Comparison of ENCODE assay signal across 12 mouse cellular contexts in the genomic region with DNA sequence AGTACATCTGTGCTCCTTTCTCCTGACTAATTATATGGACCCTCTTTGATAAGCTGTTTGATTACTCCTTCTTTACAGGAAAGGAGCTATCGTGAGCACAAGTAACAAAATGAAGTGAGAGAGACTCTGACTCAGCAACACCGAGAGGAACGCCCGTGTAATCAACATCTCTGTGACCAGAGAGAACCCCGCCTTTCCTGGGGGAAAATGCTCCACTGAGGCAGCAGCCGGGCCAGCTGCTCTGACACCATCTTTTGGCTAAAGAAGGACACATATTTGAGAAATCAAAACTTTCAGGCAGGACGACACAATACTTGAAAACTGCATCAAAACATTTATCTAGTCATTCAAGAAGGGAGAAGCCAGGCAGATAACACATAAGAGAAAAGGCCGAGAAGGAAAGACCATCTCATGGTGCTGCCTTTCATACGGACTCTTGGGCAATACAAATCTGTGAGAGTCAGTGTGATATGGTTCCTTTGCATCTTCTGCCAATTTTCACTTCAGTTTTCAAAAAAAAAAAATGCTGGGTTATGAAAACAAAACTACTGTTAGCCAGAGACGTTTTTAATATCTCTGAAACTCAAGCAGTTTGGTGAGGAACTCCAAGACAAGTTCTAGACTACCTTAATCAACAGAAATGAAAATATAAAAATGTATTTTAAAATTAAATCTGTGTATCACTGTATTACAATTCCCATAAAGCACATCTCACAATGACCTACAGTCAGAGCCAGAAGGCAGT. TPM values are rescaled to one million over a fixed set of nuclear protein-coding genes. Genes with fewer than 3 reads are reported as not detected.
DNase-seq lines count a peak whose midpoint lies in the region; ATAC-seq and TF ChIP-seq lines count a peak whose summit lies in the region.
"Had no signal": no experiment of that assay in that cellular context is flagged by ENCODE, and none has a peak within 500 bp of the region (broad histone marks: within the 10 kb centered on the region; RNA-seq: fewer than 3 reads in every experiment).

No protein-coding gene starts in this region.

- intact Hi-C loops in heart, postnatal 14 days (cut with DNase I), result no loop called here
- intact Hi-C loops in gastrocnemius, postnatal 14 days (cut with DNase I; ENCODE audit: low total_unique reads), result no loop called here

- H3K27ac ChIP-seq in ES-E14 (ENCODE audit: insufficient read depth, low read depth, low read length, poor library complexity, severe bottlenecking), result no peak overlapping the region
- peak overlapping the region; percentile 93 for H3K27ac ChIP-seq in liver, embryonic 15.5 days (replicated peaks)
- H3K27ac ChIP-seq: limb, embryonic 13.5 days had no signal

- no peaks in the 10 kb centered on the region for H3K9me3 ChIP-seq in ES-E14 (ENCODE audit: control insufficient read depth, insufficient read depth, low read depth, low read length)
- no peaks in the 10 kb centered on the region for H3K9me3 ChIP-seq in liver, embryonic 15.5 days (replicated peaks)
- H3K9me3 ChIP-seq: limb, embryonic 13.5 days had no signal

- in situ Hi-C loops in ES-E14 (cut with MboI; ENCODE audit: low sequenced_read_pairs in 2 of 2, unreplicated experiment in 2 of 2), result no loop called here

- H3K27me3 ChIP-seq in liver, embryonic 15.5 days, result no peaks in the 10 kb centered on the region
- H3K27me3 ChIP-seq: limb, embryonic 13.5 days had no signal

- no peak overlapping the region for H3K4me3 ChIP-seq in ES-E14 (ENCODE audit: insufficient read depth in 1 of 2, low read depth in 1 of 2, low read length in 2 of 2, poor library complexity in 1 of 2, severe bottlenecking in 1 of 2)
- H3K4me3 ChIP-seq in liver, embryonic 15.5 days (replicated peaks), result peak overlapping the region; percentile 31
- H3K4me3 ChIP-seq: limb, embryonic 13.5 days had no signal

- H3K9ac ChIP-seq in ES-E14 (ENCODE audit: insufficient read depth, low read depth, low read length, poor library complexity, severe bottlenecking), result no peak overlapping the region
- peak overlapping the region; percentile 37 for H3K9ac ChIP-seq in liver, embryonic 15.5 days
- H3K9ac ChIP-seq: forebrain, postnatal 0 days; limb, embryonic 13.5 days had no signal

- H3K36me3 ChIP-seq in ES-E14 (ENCODE audit: control insufficient read depth, insufficient read depth, low read length, poor library complexity, severe bottlenecking), result no peaks in the 10 kb centered on the region
- no peaks in the 10 kb centered on the region for H3K36me3 ChIP-seq in liver, embryonic 15.5 days (replicated peaks)
- H3K36me3 ChIP-seq: limb, embryonic 13.5 days had no signal

- peak; percentile 95 for DNase-seq in heart, adult 11 months
- DNase-seq in heart, postnatal 14 days, result no peak
- DNase-seq in ES-E14 (ENCODE audit: low read depth, low spot score), result no peak
- peak; percentile 49 for DNase-seq in gastrocnemius, postnatal 14 days
- DNase-seq in kidney, postnatal 25 days, result no peak
- no peak for DNase-seq in embryo, embryonic 11 days
- DNase-seq in right cerebral cortex, postnatal 10 days (ENCODE audit: low spot score in 2 of 2), result no peak
- DNase-seq: forebrain, postnatal 0 days; layer of hippocampus, adult 9-11 months had no signal

- peaks cover 4 to 15% of the 10 kb centered on the region in 2 experiments; a peak in 3 of 4 replicates for H3K4me1 ChIP-seq in ES-E14 (ENCODE audit: control insufficient read depth in 2 of 2, insufficient read depth in 2 of 2, low read length in 2 of 2, poor library complexity in 1 of 2)
- peaks cover 74% of the 10 kb centered on the region for H3K4me1 ChIP-seq in liver, embryonic 15.5 days (replicated peaks)

- ATAC-seq in liver, embryonic 15.5 days (ENCODE audit: insufficient read depth), result peak; percentile 89
- ATAC-seq: forebrain, postnatal 0 days; hindbrain, embryonic 16.5 days had no signal

- WGBS in liver, embryonic 15.5 days (ENCODE audit: insufficient replicate concordance), result 17% methylated on average over 10 of the region's 10 CpGs

- H3K4me2 ChIP-seq in liver, embryonic 15.5 days, result peak overlapping the region; percentile 64
- H3K4me2 ChIP-seq: limb, embryonic 13.5 days had no signal

TF ChIP-seq in ES-E14, 5 proteins besides CTCF, POLR2A, EP300 and RAD21:
- TF ChIP-seq ZNF384 (IDR thresholded peaks at IDR 0.05; ENCODE audit: low read depth, low read length) (no peak), MAFK (IDR thresholded peaks at IDR 0.05; ENCODE audit: insufficient read depth, low read depth, low read length) (peak; percentile 34; the same call in 1 of the 2 replicates)

RNA-seq across cellular contexts. Expression of a gene that starts 24.3 kb away (rescaled TPM):
- 10 to 100 TPM; 12.7 to 13.5 TPM for total RNA-seq in heart, postnatal 14 days (2021)
- total RNA-seq in ES-E14 (2012; rRNA removed), result 7.0 and 7.9 TPM in 2 replicates
- 1 to 10 TPM; 9.5 to 9.8 TPM for total RNA-seq in gastrocnemius, postnatal 14 days (2021)
- 28.9 and 29.2 TPM in 2 replicates for polyA plus RNA-seq in liver, embryonic 15.5 days (2015; fragmentation: Nextera tagmentation; extraction: Ambion mirVana)

RNA-seq across cellular contexts. Expression of a gene that starts 50.7 kb away (rescaled TPM):
- total RNA-seq in heart, postnatal 14 days (2021), result 100 to 1,000 TPM; 179 to 198 TPM
- 767 and 917 TPM in 2 replicates for total RNA-seq in ES-E14 (2012; rRNA removed)
- 100 to 1,000 TPM; 179 to 205 TPM for total RNA-seq in gastrocnemius, postnatal 14 days (2021)
- 368 and 453 TPM in 2 replicates for polyA plus RNA-seq in liver, embryonic 15.5 days (2015; fragmentation: Nextera tagmentation; extraction: Ambion mirVana)

Comparison
In these comparisons a context has a peak if more than half of its experiments do, and no peak if none do; other contexts are left out.
1. DNase-seq: peak in heart, adult 11 months (single experiment) and gastrocnemius, postnatal 14 days (single experiment); none in heart, postnatal 14 days (0 of 2), ES-E14 (single experiment), kidney, postnatal 25 days (0 of 2), embryo, embryonic 11 days (single experiment) and right cerebral cortex, postnatal 10 days (0 of 2).